Comparison of ENCODE assay signal across 11 mouse cellular contexts in genomic region chr4:134238686-134239085, GRCm38 (mm10). TPM values are rescaled to one million over a fixed set of nuclear protein-coding genes. Genes with fewer than 3 reads are reported as not detected.
DNase-seq lines count a peak whose midpoint lies in the region; ATAC-seq lines count a peak whose summit lies in the region.
"Had no signal": no experiment of that assay in that cellular context is flagged by ENCODE, and none has a peak within 500 bp of the region (broad histone marks: within the 10 kb centered on the region; RNA-seq: fewer than 3 reads in every experiment).

No protein-coding gene starts in this region.

- no peaks in the 10 kb centered on the region; the same call in none of the 2 replicates for H3K27me3 ChIP-seq in heart, embryonic 14.5 days (ENCODE audit: control insufficient read depth, insufficient read depth, low read length)
- peaks cover 40% of the 10 kb centered on the region for H3K27me3 ChIP-seq in hindbrain, embryonic 10.5 days (ENCODE audit: insufficient read depth, poor library complexity, severe bottlenecking)
- H3K27me3 ChIP-seq in liver, embryonic 15.5 days: peaks cover 49% of the 10 kb centered on the region

- H3K36me3 ChIP-seq in heart, embryonic 14.5 days (ENCODE audit: control insufficient read depth, insufficient read depth, low read length): no peaks in the 10 kb centered on the region
- peaks cover 5% of the 10 kb centered on the region for H3K36me3 ChIP-seq in hindbrain, embryonic 10.5 days
- no peaks in the 10 kb centered on the region for H3K36me3 ChIP-seq in liver, embryonic 15.5 days (replicated peaks)

- peak overlapping the region; percentile 78 for H3K4me2 ChIP-seq in heart, embryonic 14.5 days (ENCODE audit: low read length)
- H3K4me2 ChIP-seq in liver, embryonic 15.5 days: peak overlapping the region; percentile 46

- DNase-seq in heart, postnatal 4 days: no peak
- DNase-seq in MN1 (ENCODE audit: low spot score): peak; percentile 35
- no peak for DNase-seq in hindbrain, embryonic 10.5 days (ENCODE audit: low spot score)
- DNase-seq in gastrocnemius, postnatal 4 days (ENCODE audit: low spot score in 2 of 2): no peak
- DNase-seq in adrenal gland, postnatal 36 days: no peak

- H3K9me3 ChIP-seq in heart, embryonic 14.5 days (ENCODE audit: control insufficient read depth, low read length): no peaks in the 10 kb centered on the region
- no peaks in the 10 kb centered on the region for H3K9me3 ChIP-seq in hindbrain, embryonic 10.5 days
- no peaks in the 10 kb centered on the region for H3K9me3 ChIP-seq in liver, embryonic 15.5 days (replicated peaks)

- H3K4me3 ChIP-seq in heart, embryonic 14.5 days (ENCODE audit: control insufficient read depth in 1 of 2, insufficient read depth in 1 of 2, low read depth in 1 of 2, low read length in 2 of 2): peak overlapping the region; percentile 46 to 47; a peak in 3 of 4 replicates
- H3K4me3 ChIP-seq in hindbrain, embryonic 10.5 days: peak overlapping the region; percentile 25
- no peak overlapping the region for H3K4me3 ChIP-seq in liver, embryonic 15.5 days (replicated peaks)

- no peak for ATAC-seq in heart, embryonic 14.5 days (ENCODE audit: insufficient number of reproducible peaks, insufficient read depth, low FRiP score, low read depth)
- no peak for ATAC-seq in liver, embryonic 15.5 days (ENCODE audit: insufficient read depth)
- no peak for ATAC-seq in inflammation-experienced regulatory T-cells, adult 6 months

- WGBS in heart, embryonic 14.5 days: 17% methylated on average over 10 of the region's 10 CpGs
- 18% methylated on average over 10 of the region's 10 CpGs for WGBS in hindbrain, embryonic 10.5 days
- 6% methylated on average over 10 of the region's 10 CpGs for WGBS in liver, embryonic 15.5 days (ENCODE audit: insufficient replicate concordance)

- H3K9ac ChIP-seq in heart, embryonic 14.5 days (ENCODE audit: low read length): peak overlapping the region; percentile 48; the same call in 1 of the 2 replicates
- H3K9ac ChIP-seq in liver, embryonic 15.5 days: no peak overlapping the region

- H3K4me1 ChIP-seq in heart, embryonic 14.5 days (ENCODE audit: control insufficient read depth in 2 of 2, insufficient read depth in 2 of 2, low read length in 2 of 2): peaks cover 11 to 12% of the 10 kb centered on the region in 2 experiments; a peak in 3 of 4 replicates
- peaks cover 22% of the 10 kb centered on the region for H3K4me1 ChIP-seq in hindbrain, embryonic 10.5 days (replicated peaks)
- peaks cover 13% of the 10 kb centered on the region for H3K4me1 ChIP-seq in liver, embryonic 15.5 days (replicated peaks)

- H3K27ac ChIP-seq in heart, embryonic 14.5 days (replicated peaks in 1 of 2; ENCODE audit: control insufficient read depth in 1 of 2, insufficient read depth in 1 of 2, low read depth in 2 of 2, low read length in 2 of 2): no peak overlapping the region
- H3K27ac ChIP-seq in hindbrain, embryonic 10.5 days: no peak overlapping the region
- no peak overlapping the region for H3K27ac ChIP-seq in liver, embryonic 15.5 days (replicated peaks)

RNA-seq across cellular contexts. Expression of gene Cnksr1, which starts 0.5 kb away (rescaled TPM):
- polyA plus RNA-seq in heart, embryonic 14.5 days (2014; fragmentation: Nextera tagmentation; extraction: Ambion mirVana): 0.57 and 0.62 TPM in 2 replicates
- total RNA-seq in heart, postnatal 4 days (2021): 1 to 10 TPM; 1.6 to 2.0 TPM
- 0.89 and 1.2 TPM in 2 replicates for polyA plus RNA-seq in hindbrain, embryonic 10.5 days (2016; fragmentation: Nextera tagmentation; extraction: Ambion mirVana)
- polyA plus RNA-seq in liver, embryonic 15.5 days (2015; fragmentation: Nextera tagmentation; extraction: Ambion mirVana): 0.10 TPM in 2 replicates
- total RNA-seq in gastrocnemius, postnatal 4 days (2021): 1 to 10 TPM; 1.8 to 2.3 TPM
- total RNA-seq in adrenal gland, postnatal 36 days (2021): under 1 TPM; 0.23 to 0.40 TPM
- polyA plus RNA-seq in inflammation-experienced regulatory T-cells, adult 6 months (2017; shearing (Covaris generic)): not detected

RNA-seq across cellular contexts. Expression of gene E130218I03Rik, which starts 4.8 kb away (rescaled TPM):
- polyA plus RNA-seq in heart, embryonic 14.5 days (2014; fragmentation: Nextera tagmentation; extraction: Ambion mirVana): 0.20 TPM in 1 of 2 replicates, not detected in the other
- not detected for total RNA-seq in heart, postnatal 4 days (2021)
- 0.49 and 1.0 TPM in 2 replicates for polyA plus RNA-seq in hindbrain, embryonic 10.5 days (2016; fragmentation: Nextera tagmentation; extraction: Ambion mirVana)
- polyA plus RNA-seq in liver, embryonic 15.5 days (2015; fragmentation: Nextera tagmentation; extraction: Ambion mirVana): 0.16 TPM in 1 of 2 replicates, not detected in the other
- total RNA-seq in gastrocnemius, postnatal 4 days (2021): not detected
- total RNA-seq in adrenal gland, postnatal 36 days (2021): not detected
- polyA plus RNA-seq in inflammation-experienced regulatory T-cells, adult 6 months (2017; shearing (Covaris generic)): 1 to 10 TPM in 1 of 3 experiments, not detected in 2; 2.3 TPM
- total RNA-seq: liver, adult 2 months had no signal
- polyA plus RNA-seq: liver, adult 2 months; spleen, adult 2 months had no signal

RNA-seq across cellular contexts. Expression of gene Zfp593, which starts 6.7 kb away (rescaled TPM):
- 8.6 and 9.1 TPM in 2 replicates for polyA plus RNA-seq in heart, embryonic 14.5 days (2014; fragmentation: Nextera tagmentation; extraction: Ambion mirVana)
- total RNA-seq in heart, postnatal 4 days (2021): 1 to 10 TPM; 5.8 TPM
- polyA plus RNA-seq in hindbrain, embryonic 10.5 days (2016; fragmentation: Nextera tagmentation; extraction: Ambion mirVana): 20.6 and 21.6 TPM in 2 replicates
- polyA plus RNA-seq in liver, embryonic 15.5 days (2015; fragmentation: Nextera tagmentation; extraction: Ambion mirVana): 5.4 and 5.8 TPM in 2 replicates
- total RNA-seq in gastrocnemius, postnatal 4 days (2021): 1 to 10 TPM; 5.8 to 6.1 TPM
- total RNA-seq in adrenal gland, postnatal 36 days (2021): 10 to 100 TPM in 1 of 2 experiments, 1 to 10 TPM in 1; 9.6 to 12.9 TPM
- polyA plus RNA-seq in inflammation-experienced regulatory T-cells, adult 6 months (2017; shearing (Covaris generic)): 1 to 10 TPM; 4.7 to 6.4 (median 4.9) TPM

RNA-seq across cellular contexts. Expression of gene Gm30191, which starts 8.0 kb away (rescaled TPM):
- not detected in 2 replicates for polyA plus RNA-seq in heart, embryonic 14.5 days (2014; fragmentation: Nextera tagmentation; extraction: Ambion mirVana)
- total RNA-seq in heart, postnatal 4 days (2021): not detected
- polyA plus RNA-seq in hindbrain, embryonic 10.5 days (2016; fragmentation: Nextera tagmentation; extraction: Ambion mirVana): not detected in 2 replicates
- not detected in 2 replicates for polyA plus RNA-seq in liver, embryonic 15.5 days (2015; fragmentation: Nextera tagmentation; extraction: Ambion mirVana)
- not detected for total RNA-seq in gastrocnemius, postnatal 4 days (2021)
- total RNA-seq in adrenal gland, postnatal 36 days (2021): not detected
- polyA plus RNA-seq in inflammation-experienced regulatory T-cells, adult 6 months (2017; shearing (Covaris generic)): not detected
- total RNA-seq: ES-E14; liver, adult 2 months had no signal
- polyA plus RNA-seq: liver, adult 2 months; spleen, adult 2 months had no signal

RNA-seq across cellular contexts. Expression of gene Catsper4, which starts 11.5 kb away (rescaled TPM):
- not detected in 2 replicates for polyA plus RNA-seq in heart, embryonic 14.5 days (2014; fragmentation: Nextera tagmentation; extraction: Ambion mirVana)
- total RNA-seq in heart, postnatal 4 days (2021): not detected
- not detected in 2 replicates for polyA plus RNA-seq in hindbrain, embryonic 10.5 days (2016; fragmentation: Nextera tagmentation; extraction: Ambion mirVana)
- not detected in 2 replicates for polyA plus RNA-seq in liver, embryonic 15.5 days (2015; fragmentation: Nextera tagmentation; extraction: Ambion mirVana)
- total RNA-seq in gastrocnemius, postnatal 4 days (2021): not detected
- not detected for total RNA-seq in adrenal gland, postnatal 36 days (2021)
- not detected for polyA plus RNA-seq in inflammation-experienced regulatory T-cells, adult 6 months (2017; shearing (Covaris generic))
- total RNA-seq: ES-E14; liver, adult 2 months had no signal
- polyA plus RNA-seq: liver, adult 2 months; spleen, adult 2 months had no signal
